Mouse (Mus musculus) heart, embryonic 16.5 days (tissue): Measurements from ENCODE around the gene Sgf29. TPM values are rescaled to one million over a fixed set of nuclear protein-coding genes. Genes with fewer than 3 reads are reported as not detected.

Experiments used
- ATAC-seq: fragments of 200-750 bp; cut with Nextera tagmentation; replicated peaks from 2 replicates; pipeline ENCODE4 v1.8.0; 2017; ENCODE audit warnings: moderate number of reproducible peaks; ENCODE audit not compliant: insufficient read depth, low FRiP score; ENCODE audit errors: extremely low read depth
- H3K27ac ChIP-seq: fragments of 300-500 bp; sonication (generic); 2 replicates; pipeline ENCODE4 v1.5.1; 2014; ENCODE audit warnings: mild to moderate bottlenecking, low read length, control low read depth, moderate library complexity
- H3K27me3 ChIP-seq: fragments of 300-500 bp; sonication (generic); 2 replicates; pipeline ENCODE4 v1.6.1; 2014; ENCODE audit warnings: low read length, mixed read lengths; ENCODE audit not compliant: control insufficient read depth, insufficient read depth
- H3K36me3 ChIP-seq: fragments of 300-500 bp; sonication (generic); 2 replicates; pipeline ENCODE4 v1.6.1; 2014; ENCODE audit not compliant: control insufficient read depth, insufficient read depth
- H3K4me1 ChIP-seq: fragments of 300-500 bp; sonication (generic); 2 replicates; pipeline ENCODE4 v1.6.1; 2014; ENCODE audit warnings: low read length, mixed read lengths; ENCODE audit not compliant: control insufficient read depth, insufficient read depth
- H3K4me2 ChIP-seq: fragments of 300-500 bp; sonication (generic); 2 replicates; pipeline ENCODE4 v1.6.1; 2014; ENCODE audit warnings: low read depth, mild to moderate bottlenecking, control low read depth, low read length
- H3K4me3 ChIP-seq: fragments of 300-500 bp; sonication (generic); 2 replicates; pipeline ENCODE4 v1.5.1; 2014; ENCODE audit warnings: mild to moderate bottlenecking, control low read depth, low read length
- H3K9ac ChIP-seq: fragments of 300-500 bp; sonication (generic); 2 replicates; pipeline ENCODE4 v1.6.1; 2014; ENCODE audit warnings: low read length, control low read depth
- H3K9me3 ChIP-seq: fragments of 300-500 bp; sonication (generic); replicated peaks from 2 replicates; pipeline ENCODE4 v1.6.1; 2016; ENCODE audit warnings: low read length; ENCODE audit not compliant: control insufficient read depth
- WGBS: fragments of 180-500 bp; shearing (Covaris S2); extraction: QIAGEN DNeasy Blood & Tissue Kit; methylation state at CpG from one replicate; pipeline ENCODE4 v1.1.7; 2014; 5-methylcytosine and 5-hydroxymethylcytosine counted together
- polyA plus RNA-seq: library from polyadenylated mRNA; unstranded; fragments of >200 nt; fragmentation: Nextera tagmentation; extraction: Ambion mirVana; gene quantifications from 2 replicates; pipeline ENCODE4 v1.2.1, GENCODE M21; 2015

Sgf29 gene
- polyA plus RNA-seq, 1 experiment from 2014 or later: 39.1 TPM

DNA sequence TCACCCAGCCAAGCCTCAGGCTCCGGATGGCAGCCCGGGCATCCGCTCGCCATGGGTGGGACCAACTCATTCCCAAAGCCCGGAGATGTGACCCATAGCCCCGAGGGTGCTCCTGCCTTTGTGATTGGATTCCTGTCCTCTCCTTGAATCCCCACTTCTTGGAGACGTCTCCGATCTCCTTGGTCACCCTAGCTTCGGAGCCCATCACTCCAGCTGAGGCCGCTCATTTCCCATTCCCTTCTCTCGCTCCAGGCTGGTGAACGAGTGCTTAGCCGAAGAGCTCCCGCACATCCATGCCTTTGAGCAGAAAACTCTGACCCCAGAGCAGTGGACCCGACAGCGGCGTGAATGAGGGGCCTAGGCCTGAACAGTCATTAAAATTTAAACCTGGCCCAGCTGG lies 47.2 kb downstream of the Sgf29 start:
- Histone ChIP-seq H3K27ac (no peak overlapping the region), H3K9ac (peak overlapping the region; percentile 82), H3K4me2 (peak overlapping the region; percentile 89)

DNA sequence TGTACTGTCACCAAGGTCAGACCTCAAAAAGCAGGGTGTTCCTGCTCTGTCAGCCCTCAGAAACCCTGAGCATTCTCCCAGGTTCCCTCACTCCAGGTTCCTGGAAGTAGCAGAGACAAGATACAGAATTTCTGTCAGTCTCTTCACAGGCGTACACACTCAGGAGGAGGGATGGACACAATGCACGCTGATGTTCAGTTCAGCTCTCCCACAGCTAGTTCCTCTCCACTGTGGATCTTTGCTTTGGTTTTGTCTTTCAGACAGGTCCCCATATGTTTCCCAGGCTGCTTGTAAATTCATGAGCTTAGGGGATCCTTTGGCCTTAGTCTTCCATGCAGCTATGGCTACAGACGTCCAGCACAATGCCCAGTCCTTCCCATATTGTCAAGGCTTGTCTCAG lies 47.8 kb downstream of the Sgf29 start:
- peak overlapping the region; percentile 86 for H3K4me3 ChIP-seq
- 72% methylated on average over 3 of the region's 3 CpGs for WGBS
- no peak overlapping the region; the same call in 1 of the 2 replicates for H3K9ac ChIP-seq
- H3K9me3 ChIP-seq: no peaks in the 10 kb centered on the region
- peak overlapping the region; percentile 89 for H3K4me2 ChIP-seq
- peaks cover 29% of the 10 kb centered on the region for H3K4me1 ChIP-seq
- no peaks in the 10 kb centered on the region for H3K27me3 ChIP-seq
- ATAC-seq: no peak
- no peak overlapping the region for H3K27ac ChIP-seq
- H3K36me3 ChIP-seq: peaks cover 6% of the 10 kb centered on the region

More for the DNA sequence above, 47.2 kb downstream of the Sgf29 start:
- H3K4me1 ChIP-seq: peaks cover 27% of the 10 kb centered on the region
- no peak for ATAC-seq
- no peaks in the 10 kb centered on the region for H3K9me3 ChIP-seq
- WGBS: 6% methylated on average over 17 of the region's 17 CpGs
- peak overlapping the region; percentile 86 for H3K4me3 ChIP-seq
- H3K36me3 ChIP-seq: peaks cover 9% of the 10 kb centered on the region
- H3K27me3 ChIP-seq: no peaks in the 10 kb centered on the region

DNA sequence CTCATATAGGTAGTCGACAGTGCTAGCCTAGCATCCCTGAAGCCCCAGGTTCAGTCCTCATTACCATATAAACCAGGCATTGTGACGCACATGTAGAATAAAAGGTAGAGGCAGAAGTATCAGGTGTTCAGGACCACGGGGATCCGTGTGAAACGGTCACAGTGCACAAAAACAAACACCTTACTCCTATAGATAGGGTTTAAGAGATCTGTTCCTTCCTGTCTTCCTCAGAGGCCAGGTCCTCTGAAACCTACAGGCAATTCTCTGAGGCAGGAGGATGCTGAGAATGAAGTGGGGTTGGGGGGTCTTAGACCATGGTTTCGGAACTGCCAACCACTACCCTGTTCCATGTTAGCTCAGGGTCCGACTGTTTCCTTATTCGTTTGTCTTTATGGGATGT lies 48.7 kb downstream of the Sgf29 start:
- peaks cover 29% of the 10 kb centered on the region for H3K4me1 ChIP-seq
- H3K27ac ChIP-seq: no peak overlapping the region
- ATAC-seq: no peak
- no peak overlapping the region for H3K4me3 ChIP-seq
- H3K9me3 ChIP-seq: no peaks in the 10 kb centered on the region
- no peak overlapping the region for H3K4me2 ChIP-seq
- no peak overlapping the region for H3K9ac ChIP-seq
- H3K36me3 ChIP-seq: no peaks in the 10 kb centered on the region
- WGBS: 89% methylated on average over 8 of the region's 8 CpGs
- peaks cover 1% of the 10 kb centered on the region; the same call in 1 of the 2 replicates for H3K27me3 ChIP-seq

DNA sequence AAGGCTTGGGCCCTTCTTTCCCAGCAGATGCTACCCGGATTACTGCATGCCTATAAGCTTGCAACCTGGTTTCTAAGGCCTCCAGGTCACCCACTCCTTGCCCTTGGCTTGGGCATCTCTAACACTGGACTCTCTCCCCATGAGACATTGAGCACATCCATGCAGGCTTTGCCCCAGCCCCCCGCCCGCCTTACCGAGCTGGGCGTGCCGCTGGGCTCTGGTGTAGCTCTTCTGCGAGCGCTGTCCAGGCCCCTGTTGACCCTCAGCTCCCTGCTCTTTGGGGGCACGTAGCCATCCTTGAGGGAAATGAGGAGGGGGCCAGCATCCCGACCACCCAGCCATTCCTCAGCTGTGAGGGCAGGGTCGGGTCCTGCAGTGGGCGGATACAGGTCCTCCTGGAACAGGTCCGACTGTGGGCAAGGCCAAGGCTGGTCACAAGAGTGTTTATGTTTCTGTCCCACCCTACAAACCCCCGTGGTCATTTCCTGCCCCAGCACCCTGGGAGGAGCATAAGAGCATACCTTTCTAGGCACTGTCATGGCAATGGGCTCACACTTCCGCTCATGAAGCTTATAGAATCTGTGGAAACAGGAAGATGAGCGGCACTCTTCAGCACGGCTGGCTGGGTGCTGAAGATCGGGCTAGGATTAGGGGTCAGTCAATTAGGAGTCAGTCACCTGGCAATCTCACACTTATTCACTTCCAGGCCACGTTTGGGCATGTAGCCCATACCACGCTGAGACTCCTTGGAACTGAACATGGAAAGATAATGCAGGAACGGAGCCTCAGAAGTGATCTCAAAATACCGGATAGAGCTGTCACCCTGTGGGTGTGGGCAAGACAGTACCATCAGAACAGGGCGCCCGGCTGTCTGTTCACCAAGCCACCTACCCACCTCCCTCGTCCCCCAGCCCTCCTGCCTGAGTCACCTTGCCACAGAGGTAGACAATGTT lies 51.2 kb downstream of the Sgf29 start:
- ATAC-seq: no peak
- 77% methylated on average over 25 of the region's 25 CpGs for WGBS

DNA sequence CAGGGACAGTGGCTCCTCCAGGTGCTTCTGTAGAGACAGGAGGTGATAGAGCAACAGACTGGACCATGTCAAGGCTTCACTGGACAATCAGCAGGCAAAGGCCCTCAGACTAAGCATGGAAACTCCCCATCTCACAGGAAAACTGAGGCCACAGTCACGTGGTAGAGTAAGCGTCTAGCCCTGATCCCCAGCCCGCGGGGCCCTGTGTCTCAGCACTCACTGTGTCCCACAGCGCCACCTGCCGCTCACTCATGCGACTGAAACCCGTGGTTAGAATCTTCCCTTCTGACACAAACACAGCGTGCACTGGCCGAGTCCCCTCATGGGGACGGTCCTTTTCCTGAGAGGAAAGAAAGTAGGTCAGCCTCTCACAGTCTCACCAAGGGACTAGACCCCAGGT lies 52.0 kb downstream of the Sgf29 start:
- Histone ChIP-seq H3K27ac (no peak overlapping the region), H3K9me3 (no peaks in the 10 kb centered on the region), H3K36me3 (no peaks in the 10 kb centered on the region), H3K4me1 (peaks cover 27% of the 10 kb centered on the region), H3K4me3 (peak overlapping the region; percentile 34), H3K4me2 (peak overlapping the region; percentile 61), H3K27me3 (peaks cover 25% of the 10 kb centered on the region), H3K9ac (peak overlapping the region; percentile 60)
- WGBS: 0% methylated on average over 11 of the region's 11 CpGs
- ATAC-seq: peak; percentile 39

More for the DNA sequence above, 51.2 kb downstream of the Sgf29 start:
- Histone ChIP-seq H3K36me3 (no peaks in the 10 kb centered on the region), H3K9me3 (no peaks in the 10 kb centered on the region), H3K27ac (no peak overlapping the region), H3K27me3 (peaks cover 22% of the 10 kb centered on the region), H3K9ac (no peak overlapping the region; the same call in 1 of the 2 replicates), H3K4me1 (peaks cover 27% of the 10 kb centered on the region), H3K4me2 (no peak overlapping the region), H3K4me3 (no peak overlapping the region)

DNA sequence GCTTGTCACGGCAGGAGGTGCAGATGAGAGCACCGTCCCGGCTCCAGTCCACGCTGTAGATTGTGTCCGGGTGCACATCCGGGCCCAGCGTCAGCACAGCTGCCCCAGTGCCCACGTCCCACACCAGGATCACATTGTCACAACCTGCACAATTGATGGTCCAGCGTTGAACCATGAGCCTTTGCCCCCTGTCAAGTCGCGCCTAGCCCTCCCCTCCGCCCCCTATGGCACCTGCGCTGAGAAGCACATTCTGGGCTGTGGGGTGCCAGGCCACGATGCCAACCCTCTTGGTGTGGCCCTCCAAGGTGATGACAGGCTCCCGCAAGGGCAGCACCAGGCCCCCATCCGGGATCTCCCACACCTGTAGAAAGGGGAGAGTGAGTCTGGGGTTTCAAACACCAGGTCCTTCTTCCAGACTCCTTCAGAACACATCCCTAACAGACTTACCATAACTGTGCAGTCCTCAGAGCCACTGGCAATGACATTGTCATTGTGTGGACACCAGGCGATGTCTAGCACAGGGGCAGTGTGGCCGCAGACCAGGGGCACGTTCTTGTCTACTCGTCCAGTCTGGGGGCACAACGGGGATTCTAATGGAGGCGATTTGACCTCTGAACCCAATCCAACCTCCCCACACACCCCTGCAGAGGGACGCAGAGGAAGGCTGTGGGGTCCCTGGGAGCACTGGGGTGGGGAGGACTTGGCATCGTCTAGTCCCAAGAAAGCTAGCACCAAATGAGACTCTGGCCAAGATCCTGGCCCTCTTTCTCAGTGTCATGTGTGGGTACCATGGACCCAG lies 52.6 kb downstream of the Sgf29 start:
- peak overlapping the region; percentile 34 for H3K4me3 ChIP-seq
- H3K9ac ChIP-seq: peak overlapping the region; percentile 60
- WGBS: 53% methylated on average over 24 of the region's 24 CpGs
- peaks cover 21% of the 10 kb centered on the region for H3K4me1 ChIP-seq
- H3K27me3 ChIP-seq: peaks cover 25% of the 10 kb centered on the region
- H3K9me3 ChIP-seq: no peaks in the 10 kb centered on the region
- H3K27ac ChIP-seq: peak overlapping the region; percentile 64; the same call in 1 of the 2 replicates
- H3K4me2 ChIP-seq: peak overlapping the region; percentile 61
- ATAC-seq: no peak
- no peaks in the 10 kb centered on the region for H3K36me3 ChIP-seq

DNA sequence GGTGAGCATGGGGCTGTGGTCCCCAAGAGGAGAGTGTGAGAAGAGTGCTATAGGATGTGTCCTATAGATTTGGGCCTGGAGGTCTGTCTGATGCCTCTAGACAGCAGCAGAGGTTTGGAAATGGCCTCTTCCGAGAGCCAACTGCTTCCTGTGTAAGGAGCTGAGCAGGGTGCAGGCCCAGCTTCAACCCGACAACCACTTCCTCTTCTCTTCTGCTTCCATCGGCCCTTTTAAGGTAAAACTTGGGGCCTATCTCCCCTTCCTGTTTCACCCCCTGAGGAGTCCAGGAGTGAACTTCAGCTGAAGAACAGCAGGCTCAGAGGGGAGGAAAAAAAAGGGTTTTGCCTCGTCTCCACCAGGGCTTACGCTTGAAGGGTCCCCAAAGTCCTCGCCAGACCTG lies 53.2 kb downstream of the Sgf29 start:
- ATAC-seq: no peak
- Histone ChIP-seq H3K27ac (peak overlapping the region; percentile 64; the same call in 1 of the 2 replicates), H3K4me2 (peak overlapping the region; percentile 61), H3K36me3 (no peaks in the 10 kb centered on the region), H3K4me1 (peaks cover 16% of the 10 kb centered on the region), H3K9ac (no peak overlapping the region), H3K27me3 (peaks cover 25% of the 10 kb centered on the region), H3K4me3 (peak overlapping the region; percentile 49), H3K9me3 (no peaks in the 10 kb centered on the region)
- 68% methylated on average over 6 of the region's 6 CpGs for WGBS

DNA sequence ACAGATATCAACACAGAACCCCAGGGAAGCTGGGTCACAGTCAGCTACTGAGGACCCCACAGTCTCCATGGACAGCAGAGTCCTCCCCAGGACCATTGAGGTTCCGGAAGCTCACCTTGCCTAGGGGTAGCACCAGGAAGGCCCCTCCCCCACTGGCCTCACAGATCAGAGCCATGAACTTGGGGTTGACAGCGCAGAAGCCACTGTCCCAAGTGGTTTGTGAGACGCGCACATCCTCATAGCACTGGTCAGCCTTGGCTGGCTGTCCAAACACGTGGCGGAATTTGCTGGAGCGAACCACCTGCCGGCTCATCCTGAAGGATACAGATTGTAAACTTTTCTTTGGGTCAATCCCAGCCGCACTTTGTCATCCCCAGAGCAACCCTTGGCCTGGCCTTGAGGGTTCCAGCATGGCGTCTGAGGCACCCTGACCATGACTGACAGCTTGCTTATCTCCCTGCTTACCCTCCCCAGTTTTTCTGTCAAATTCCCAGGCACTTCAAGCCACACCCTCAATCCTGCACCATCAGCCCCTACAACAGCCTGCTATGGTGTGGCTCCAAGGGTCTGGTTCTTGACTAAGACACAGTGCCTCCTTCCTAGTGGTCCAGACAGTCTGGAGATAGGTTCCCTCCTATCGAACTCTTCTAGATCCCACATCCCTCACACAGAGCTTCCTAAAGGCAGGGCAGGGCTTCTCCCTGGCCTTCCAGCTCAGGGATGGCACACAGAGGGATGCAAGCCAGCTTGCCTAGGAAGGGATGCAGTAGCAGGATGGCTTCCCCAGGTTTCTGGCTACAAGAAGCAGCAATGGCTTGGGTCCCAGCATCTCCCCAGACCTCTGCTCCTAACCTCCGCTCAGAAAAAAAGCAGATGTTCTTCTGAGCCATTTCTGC lies 54.0 kb downstream of the Sgf29 start:
- 69% methylated on average over 12 of the region's 12 CpGs for WGBS
- peak overlapping the region; percentile 11 for H3K4me2 ChIP-seq
- peak overlapping the region; percentile 49 for H3K4me3 ChIP-seq
- peak overlapping the region; percentile 34 for H3K27ac ChIP-seq
- H3K9me3 ChIP-seq: no peaks in the 10 kb centered on the region
- peaks cover 25% of the 10 kb centered on the region for H3K27me3 ChIP-seq
- H3K4me1 ChIP-seq: peaks cover 16% of the 10 kb centered on the region
- peak overlapping the region; percentile 62 for H3K9ac ChIP-seq
- no peaks in the 10 kb centered on the region for H3K36me3 ChIP-seq
- ATAC-seq: no peak
